Mouse (Mus musculus): Measurements from ENCODE around the gene Unc5c.

The Unc5c gene

GRCm38 (mm10) chr3:141598936-141599335 is 133.9 kb downstream of the Unc5c start:
- no peak for DNase-seq (ENCODE audit: low spot score)

- DNase-seq (ENCODE audit: low spot score) = peak; percentile 22
These were observed 136.1 kb downstream of the Unc5c start for GRCm38 (mm10) chr3:141601072-141601549.

- DNase-seq (ENCODE audit: low spot score) = no peak
These were observed 151.7 kb downstream of the Unc5c start for GRCm38 (mm10) chr3:141616718-141617117.

DNA sequence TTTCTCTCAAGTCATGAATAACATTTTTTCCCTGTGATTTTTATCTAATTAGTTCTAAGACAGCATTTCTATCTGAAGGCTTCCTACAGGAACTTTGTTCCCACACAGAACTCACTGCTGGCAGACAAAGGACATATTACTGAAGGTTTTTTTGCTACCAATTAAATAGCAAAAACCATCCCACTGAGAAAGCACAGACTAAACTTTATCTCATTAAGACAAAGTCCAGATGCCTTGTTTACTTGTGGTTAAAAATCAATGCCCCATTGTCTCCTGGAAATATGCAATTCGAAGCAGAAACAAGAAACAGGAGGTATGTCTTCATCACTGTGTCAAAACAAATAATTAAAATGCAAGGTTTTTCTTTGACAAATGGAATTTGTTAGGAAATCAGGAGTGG is 153.7 kb downstream of the Unc5c start:
- peak; percentile 70 for DNase-seq (ENCODE audit: low spot score)

DNA sequence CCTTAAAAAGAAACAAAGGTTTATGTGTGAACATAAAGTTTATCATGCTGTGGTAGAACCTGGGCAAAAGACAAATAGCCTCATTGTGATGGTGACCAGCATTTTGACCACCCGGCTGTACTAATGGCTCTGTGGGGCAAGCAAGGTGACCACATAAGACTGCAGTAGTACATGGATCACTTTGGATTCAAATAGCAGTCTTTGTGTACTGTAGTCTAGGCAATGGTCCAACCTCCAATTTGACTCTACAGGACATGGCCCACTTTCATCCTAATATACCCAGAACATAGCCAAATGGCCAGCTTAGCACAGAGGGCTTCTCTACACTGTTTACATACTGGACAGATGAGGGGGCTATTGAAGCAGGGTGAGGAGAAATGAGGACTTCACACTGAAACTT is 156.5 kb downstream of the Unc5c start:
- DNase-seq (ENCODE audit: low spot score) = no peak

DNA sequence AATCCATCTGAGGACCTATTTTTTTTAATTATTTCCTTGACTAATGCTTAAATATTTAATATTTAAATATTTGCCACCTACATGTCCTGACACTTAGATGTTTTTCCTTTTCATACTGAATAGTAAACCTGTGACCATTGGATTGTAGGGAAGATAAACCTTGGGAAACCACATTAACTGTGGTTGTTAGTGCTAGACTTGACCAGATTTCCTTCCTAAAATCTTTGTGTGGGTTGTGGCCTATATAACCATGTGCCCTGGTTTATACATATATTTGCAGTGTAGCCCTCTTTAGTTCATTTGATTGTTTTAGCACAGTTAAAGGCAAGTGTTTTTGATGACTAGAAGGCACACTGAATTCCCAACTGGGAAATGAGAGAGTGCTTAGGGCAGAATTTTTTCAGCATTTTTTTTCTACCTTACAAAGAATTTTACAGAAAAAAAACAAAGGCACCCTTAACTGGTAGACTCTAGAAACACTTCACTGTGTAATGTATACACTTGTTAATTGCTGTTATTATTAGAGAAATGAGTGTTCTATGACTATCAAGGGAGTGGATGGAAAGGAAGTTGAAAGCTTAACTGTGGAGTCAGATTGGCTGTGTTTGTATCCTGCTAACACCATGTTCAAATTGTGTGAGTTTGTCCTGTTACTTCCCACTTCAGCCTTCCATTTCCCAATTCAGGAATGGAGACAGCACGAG is 162.1 kb downstream of the Unc5c start:
- no peak for DNase-seq (ENCODE audit: low spot score)

- DNase-seq (ENCODE audit: low spot score) = no peak
These were observed 162.6 kb downstream of the Unc5c start for GRCm38 (mm10) chr3:141627639-141627977.

- DNase-seq (ENCODE audit: low spot score) = no peak
These were observed 164.4 kb downstream of the Unc5c start for GRCm38 (mm10) chr3:141629431-141629830.

DNA sequence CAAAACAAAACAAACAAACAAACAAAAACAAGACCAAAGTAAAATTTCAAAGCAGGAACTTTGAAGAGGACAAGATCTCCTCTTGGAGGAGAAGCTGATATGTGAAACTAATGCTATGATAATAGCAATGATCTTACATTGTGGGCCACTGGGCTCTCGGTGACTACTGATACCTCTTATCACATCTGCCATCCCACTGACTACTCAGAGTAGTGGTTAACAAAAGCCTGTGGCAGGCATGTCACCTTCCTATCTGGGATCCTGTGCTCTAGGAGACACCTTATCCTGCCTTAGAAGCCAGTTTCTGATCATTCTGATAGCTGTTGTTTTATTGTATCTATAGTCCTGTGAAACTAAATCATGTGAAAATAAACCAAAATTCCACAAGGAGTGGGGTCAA is 172.9 kb downstream of the Unc5c start:
- no peak for DNase-seq (ENCODE audit: low spot score)

DNA sequence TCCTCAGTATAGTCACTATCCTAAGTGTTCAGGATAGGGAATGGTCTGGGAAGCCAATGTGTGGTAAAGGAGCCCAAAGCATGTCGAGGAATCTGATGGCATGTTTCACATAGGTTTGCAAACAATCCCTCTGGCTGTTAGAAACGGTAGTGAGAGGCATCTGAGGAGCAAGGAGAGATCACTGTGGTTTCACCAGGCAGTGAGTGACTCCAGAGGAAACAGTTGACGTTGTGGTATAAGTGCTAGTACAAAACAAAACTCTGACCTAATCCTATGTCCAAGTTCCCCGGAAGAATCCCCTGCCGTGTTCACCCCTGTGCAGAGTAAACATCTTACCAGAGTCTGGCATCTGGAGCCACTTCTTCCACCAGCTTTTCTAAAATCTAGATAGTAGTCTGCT is 179.2 kb downstream of the Unc5c start:
- no peak for DNase-seq (ENCODE audit: low spot score)

GRCm38 (mm10) chr3:141646588-141646987 is 181.6 kb downstream of the Unc5c start:
- DNase-seq (ENCODE audit: low spot score) = no peak

DNA sequence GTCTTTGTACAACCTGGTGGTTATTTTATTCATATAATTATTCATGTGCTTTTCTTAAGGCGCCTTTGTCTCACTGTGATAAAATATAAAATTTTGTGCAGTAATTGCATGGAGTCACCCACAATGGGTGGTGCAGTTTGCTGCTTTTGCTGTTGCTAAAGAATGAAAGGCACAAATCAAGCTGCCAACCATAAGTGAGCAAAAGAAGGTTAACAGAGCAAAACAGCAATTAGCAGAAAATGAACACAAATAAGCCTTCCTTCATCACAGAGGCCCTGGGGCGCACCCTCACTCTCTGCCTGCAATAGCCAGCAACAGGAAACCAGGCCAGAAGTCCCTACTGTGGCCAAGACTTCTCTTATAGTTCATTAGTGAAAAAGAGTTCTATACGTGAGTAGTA is 185.6 kb downstream of the Unc5c start:
- no peak for DNase-seq (ENCODE audit: low spot score)

DNA sequence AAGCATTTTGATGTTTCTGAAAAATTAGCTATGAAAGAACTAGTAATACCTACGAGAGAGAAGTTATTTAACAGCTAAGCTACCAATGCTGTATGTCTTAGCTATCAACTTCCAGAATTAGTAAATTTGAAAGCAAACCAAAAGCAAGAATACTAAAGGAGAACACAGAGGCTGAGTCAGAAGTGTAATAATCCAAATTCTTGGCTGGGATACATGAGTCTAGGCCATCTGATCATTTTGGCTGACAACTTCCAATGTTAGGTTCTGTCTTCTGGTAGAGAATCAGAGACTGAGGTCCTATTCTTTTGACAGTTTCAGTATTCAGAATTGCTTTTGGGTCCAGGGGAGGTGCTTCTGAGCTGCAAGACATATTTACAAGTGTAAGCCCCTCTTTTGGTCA is 188.9 kb downstream of the Unc5c start:
- no peak for DNase-seq (ENCODE audit: low spot score)

- peak; percentile 28 for DNase-seq (ENCODE audit: low spot score)
These were observed 194.2 kb downstream of the Unc5c start for GRCm38 (mm10) chr3:141659041-141659789.

DNA sequence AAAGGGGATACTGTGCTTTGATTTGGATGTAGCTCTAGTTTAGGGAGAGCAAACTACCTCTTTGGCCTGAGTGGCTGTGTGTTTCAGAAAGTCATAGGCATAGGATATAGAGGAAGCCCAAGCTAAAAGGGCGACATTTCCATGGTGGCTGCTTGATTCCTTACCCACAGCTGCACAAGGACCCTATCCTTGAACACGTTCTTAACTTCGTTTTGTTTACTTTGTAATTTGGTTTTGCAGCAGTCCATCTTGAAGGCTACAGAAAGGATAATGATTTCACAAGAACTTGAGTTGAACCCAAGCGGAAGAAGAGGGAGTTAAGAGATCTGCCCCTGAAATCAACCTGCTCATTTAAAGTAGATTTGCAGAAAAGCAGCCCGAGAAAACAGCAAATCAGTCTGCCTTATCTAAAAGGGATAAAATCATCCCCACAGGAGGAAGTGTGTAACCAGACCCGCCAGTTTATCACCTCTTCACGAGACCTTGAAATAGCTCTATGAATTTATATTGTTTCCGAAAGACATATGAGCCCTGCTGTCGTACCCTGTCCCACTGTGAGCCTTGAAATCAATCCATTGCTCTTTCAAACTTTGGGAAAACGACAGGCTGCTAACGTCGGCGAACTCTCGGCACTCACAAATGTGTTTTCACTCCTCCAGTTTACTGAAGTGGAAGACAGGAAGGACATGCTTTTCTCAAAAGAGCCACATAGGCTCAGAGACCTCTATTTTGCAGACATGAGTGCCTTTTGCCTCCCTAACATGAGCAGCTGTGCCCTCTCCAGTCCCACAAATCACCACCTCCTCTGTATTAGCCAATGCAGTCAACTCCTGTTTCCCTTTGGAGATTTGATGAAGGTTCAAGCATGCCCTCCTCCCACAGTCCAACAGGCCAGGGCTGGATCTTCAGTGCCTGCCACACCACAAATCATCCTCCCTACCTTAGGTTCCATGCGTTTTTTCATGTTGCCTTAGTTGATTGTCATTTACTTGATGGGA is 195.3 kb downstream of the Unc5c start:
- DNase-seq (ENCODE audit: low spot score) = no peak

- no peak for DNase-seq (ENCODE audit: low spot score)
These were observed 224.1 kb downstream of the Unc5c start for GRCm38 (mm10) chr3:141689113-141689512.

DNA sequence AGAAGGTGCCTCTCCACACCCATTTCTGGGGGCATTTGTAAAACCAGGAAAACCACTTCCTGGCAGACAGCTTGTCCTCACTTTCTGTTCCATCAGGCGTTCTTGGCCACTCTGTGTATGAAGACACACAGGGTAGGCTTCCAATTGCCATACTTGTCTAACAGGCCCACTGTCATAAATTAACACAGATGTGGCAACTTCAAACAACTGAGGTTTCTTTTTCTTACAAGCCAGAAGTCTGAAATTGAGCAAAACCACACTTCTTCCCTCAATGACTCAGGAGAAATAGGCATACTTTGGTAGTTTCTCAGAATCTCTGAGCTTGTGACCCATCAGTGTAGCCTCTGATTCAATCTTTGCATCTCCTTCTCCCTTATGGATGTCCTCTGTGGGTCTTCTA is 225.7 kb downstream of the Unc5c start:
- no peak for DNase-seq (ENCODE audit: low spot score)

DNA sequence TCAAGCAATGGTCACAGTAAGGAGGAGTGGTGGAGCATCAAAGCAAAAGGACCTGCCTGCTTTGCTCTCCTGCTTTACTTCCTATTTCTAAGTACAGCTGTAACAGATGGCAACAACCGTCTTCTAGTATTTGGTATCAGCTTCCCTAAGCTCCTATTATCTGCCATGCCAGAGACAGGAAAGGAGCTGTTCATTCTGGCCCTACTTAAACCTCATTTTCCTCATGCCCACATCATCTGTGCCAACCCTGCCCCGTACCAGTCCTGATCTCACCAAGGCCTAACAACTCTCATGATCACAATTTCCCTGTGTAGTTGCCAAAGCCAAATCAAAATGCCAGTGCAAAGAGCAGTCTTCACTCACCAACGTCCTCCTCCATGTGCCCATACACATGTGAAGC is 226.4 kb downstream of the Unc5c start:
- DNase-seq (ENCODE audit: low spot score) = no peak

GRCm38 (mm10) chr3:141691846-141692245 is 226.8 kb downstream of the Unc5c start:
- DNase-seq (ENCODE audit: low spot score) = no peak

GRCm38 (mm10) chr3:141699177-141699576 is 234.2 kb downstream of the Unc5c start:
- DNase-seq (ENCODE audit: low spot score) = no peak

GRCm38 (mm10) chr3:141701381-141701909 is 236.4 kb downstream of the Unc5c start:
- DNase-seq (ENCODE audit: low spot score) = peak; percentile 65

GRCm38 (mm10) chr3:141711601-141712000 is 246.6 kb downstream of the Unc5c start:
- DNase-seq (ENCODE audit: low spot score) = no peak

All from MN1 (cell line).